Mouse (Mus musculus) kidney, postnatal 4 days (tissue): Measurements from ENCODE around the gene Tfap4.
A peak's percentile ranks its signal among the peaks of the same experiment; 100 is the strongest.

ENCODE experiments used
- DNase-seq, 2 experiments: peaks; one replicate each; pipeline ENCODE4 v3.0.0; 2021; ENCODE audit warnings: mixed read lengths in 2 of 2

Gene Tfap4

GRCm38 (mm10) chr16:4517906-4518305, 41.7 kb downstream of the Tfap4 start:
- DNase-seq, result no peak

GRCm38 (mm10) chr16:4514383-4514782, 45.3 kb downstream of the Tfap4 start:
- DNase-seq, result no peak

- peak; percentile 51 to 54 for DNase-seq
Observed at GRCm38 (mm10) chr16:4512661-4513438, 46.8 kb downstream of the Tfap4 start.

GRCm38 (mm10) chr16:4511371-4511770, 48.3 kb downstream of the Tfap4 start:
- DNase-seq, result no peak

GRCm38 (mm10) chr16:4506181-4506580, 53.5 kb downstream of the Tfap4 start:
- DNase-seq, result no peak

- DNase-seq, result no peak
Observed at GRCm38 (mm10) chr16:4503495-4503894, 56.2 kb downstream of the Tfap4 start.

GRCm38 (mm10) chr16:4502568-4502967, 57.1 kb downstream of the Tfap4 start:
- no peak for DNase-seq

DNA sequence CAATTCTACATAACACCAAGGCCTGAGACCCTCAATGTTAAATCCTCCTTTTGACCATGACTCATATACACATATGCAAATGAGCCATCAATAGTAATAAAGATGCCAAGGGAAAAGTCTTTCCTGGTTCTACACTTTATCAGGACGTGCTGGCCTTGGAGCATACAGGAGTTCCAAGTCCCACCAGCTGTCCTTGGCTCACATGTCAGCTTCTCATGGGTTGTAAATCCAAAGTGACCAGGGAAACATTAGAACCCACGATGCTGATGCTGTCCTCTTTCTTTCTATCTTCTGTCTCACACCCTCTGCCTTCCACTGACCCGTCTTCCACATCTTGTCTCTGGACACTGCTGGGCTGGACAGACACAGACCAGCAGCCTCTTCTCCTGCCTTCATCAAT, 58.0 kb downstream of the Tfap4 start:
- DNase-seq, result no peak

DNA sequence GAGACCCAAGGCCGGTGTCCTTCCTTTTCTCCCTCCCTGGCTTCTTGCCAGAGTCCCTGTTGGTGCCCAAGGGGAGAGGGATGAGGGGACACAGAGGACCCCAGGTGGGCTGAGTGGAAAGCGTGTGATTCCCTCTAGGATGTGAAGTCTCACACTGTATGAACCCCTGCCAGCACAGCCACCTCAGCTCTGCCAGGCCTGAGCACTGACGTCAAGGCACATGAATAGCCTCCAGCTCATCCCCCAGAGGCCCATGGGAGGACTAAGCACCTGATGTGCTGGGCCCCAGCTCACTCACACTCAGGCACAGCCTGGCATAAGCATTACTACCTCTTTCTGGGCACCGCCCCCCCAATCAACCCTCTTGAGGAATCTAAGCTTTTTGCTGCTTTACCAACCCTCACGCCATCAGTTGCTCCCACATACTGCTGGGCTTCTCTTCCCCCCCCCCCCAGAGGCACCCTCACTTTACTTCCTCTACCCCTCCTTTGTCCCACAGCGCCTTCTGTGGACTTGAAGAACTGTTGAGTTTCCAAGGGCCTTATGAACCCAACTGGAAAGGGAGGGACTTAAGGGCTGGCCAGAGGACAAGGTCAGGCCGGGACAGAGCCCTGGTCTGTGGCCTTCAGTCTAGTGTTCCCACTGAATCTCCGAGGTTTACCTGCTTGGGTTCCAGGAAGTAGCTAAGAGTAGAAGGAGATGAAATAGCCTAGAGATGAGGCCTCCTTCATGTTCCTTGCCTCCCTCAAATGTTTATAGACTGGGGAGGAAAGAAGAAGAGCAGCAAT, 58.9 kb downstream of the Tfap4 start:
- DNase-seq, result no peak

DNA sequence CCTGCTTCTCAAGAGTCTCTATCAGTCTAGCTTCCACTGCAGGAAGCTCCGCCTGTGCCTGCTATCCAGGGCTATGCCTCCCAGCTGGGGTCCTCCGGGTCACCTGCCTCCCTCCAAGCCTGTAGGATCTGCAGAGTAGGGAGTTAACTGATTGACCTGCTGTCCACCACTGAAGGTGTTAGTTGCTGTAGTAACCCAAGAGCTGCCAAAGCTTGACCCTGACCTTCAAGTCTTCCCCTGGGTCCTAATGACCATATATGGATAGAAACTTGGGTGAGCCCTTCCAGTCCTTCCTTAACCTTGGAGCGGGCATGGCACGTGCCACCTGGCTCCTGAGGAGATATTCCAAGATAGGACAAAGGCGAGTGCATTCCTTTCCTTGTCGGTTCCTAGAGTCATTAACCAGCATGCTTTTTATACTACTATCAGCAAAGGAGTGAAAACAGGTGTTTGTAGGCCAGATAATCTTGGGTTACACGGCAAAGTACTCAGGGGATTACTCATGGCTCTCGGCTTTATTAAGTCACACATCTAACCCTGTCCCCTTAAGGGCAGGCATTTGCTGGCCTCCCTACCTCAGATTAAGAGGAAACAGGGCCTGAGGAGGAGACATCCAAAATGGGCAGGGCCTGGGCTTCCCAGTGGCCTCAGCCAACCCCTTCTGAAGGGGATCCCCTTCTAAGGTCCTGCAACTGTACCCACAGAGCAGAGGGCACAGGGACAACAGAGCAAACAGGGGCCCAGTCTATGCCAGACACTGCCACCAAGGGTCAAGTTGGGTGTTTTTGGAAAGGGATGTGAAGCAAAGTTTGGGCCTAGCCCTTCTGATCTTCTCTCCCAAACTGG, 61.7 kb downstream of the Tfap4 start:
- DNase-seq, result peak; percentile 46 to 56

DNA sequence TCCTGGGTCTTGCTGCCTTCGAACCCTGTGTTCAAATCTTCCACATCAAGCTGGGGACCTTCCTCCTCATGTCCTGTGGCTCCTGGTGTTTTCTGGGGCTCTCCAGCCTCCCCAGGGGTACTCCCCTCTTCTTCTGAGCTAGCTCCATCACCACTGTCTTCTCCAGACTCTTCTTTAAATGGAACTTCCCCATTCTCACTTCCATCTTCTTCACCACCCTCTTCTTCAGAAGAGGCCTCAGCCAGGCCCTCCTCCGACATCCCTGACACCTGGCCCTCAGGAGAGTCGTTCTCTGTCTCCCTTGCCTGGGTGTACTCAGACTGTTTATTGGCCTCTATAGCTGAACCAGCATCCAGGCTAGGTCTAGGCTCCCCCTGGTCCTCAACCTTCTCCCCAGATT, 63.2 kb downstream of the Tfap4 start:
- DNase-seq, result no peak

DNA sequence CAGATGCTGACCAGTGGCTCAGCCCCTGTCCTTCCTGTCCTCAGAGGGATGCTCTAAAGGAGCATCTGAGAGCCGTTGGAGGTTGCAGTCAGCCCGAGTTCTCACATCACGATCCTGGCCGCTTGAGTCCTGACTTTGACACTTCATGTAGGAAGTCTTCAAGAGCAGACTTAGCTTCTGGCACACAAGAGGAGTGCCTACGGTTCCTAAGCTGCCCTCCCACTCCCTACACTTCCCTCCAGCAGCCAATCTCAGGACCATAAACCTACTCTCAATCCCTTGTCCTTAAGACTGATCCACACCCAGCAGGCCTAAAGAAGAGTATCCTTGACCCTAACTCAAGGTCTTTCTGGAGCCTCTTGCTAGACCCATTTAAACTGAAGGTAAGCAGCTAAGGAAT, 63.8 kb downstream of the Tfap4 start:
- DNase-seq, result peak; percentile 45 to 67
